Mouse (Mus musculus): ENCODE data around the gene Thra. TPM values are rescaled to one million over a fixed set of nuclear protein-coding genes. Genes with fewer than 3 reads are reported as not detected.

Gene Thra
- total and polyA plus RNA-seq, 2 experiments from 2014 or later, result 44.0 to 234 TPM

DNA sequence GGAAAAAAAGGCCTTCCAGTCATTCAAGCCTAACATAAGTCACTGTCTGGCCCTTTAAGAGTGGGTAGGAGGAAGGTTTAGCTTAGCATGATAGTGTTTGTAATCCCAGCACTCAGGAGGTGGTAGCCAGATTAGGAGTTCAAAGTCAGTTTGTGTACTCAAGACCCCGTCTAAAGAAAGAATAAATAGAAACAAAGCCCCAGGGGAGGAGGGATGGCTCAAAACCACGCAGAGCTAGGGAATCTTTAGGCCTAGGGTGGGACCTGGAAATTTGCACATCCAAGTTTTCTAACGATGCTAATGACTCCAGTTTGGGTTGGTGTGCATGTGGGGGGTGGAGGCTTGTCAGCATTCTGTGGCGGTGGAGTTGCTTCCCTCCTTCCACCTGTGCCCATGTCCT lies 51.6 kb downstream of the Thra start:
- WGBS, result 29% methylated on average over 4 of the region's 4 CpGs
- no peak for ATAC-seq (ENCODE audit: insufficient read depth, low read depth)
- Histone ChIP-seq H3K36me3 (replicated peaks; ENCODE audit: control insufficient read depth, insufficient read depth, low read length) (no peaks in the 10 kb centered on the region), H3K4me2 (ENCODE audit: low read depth, low read length) (no peak overlapping the region), H3K4me1 (ENCODE audit: control insufficient read depth, insufficient read depth) (peaks cover 22% of the 10 kb centered on the region), H3K4me3 (ENCODE audit: low read depth, low read length) (no peak overlapping the region), H3K9me3 (replicated peaks; ENCODE audit: control insufficient read depth, low read length) (no peaks in the 10 kb centered on the region), H3K9ac (replicated peaks; ENCODE audit: low read depth, low read length) (no peak overlapping the region), H3K27me3 (ENCODE audit: control insufficient read depth, insufficient read depth, low read length) (no peaks in the 10 kb centered on the region), H3K27ac (ENCODE audit: low read depth) (no peak overlapping the region)
- DNase-seq (ENCODE audit: low spot score), result no peak
- TF ChIP-seq CTCF (IDR thresholded peaks at IDR 0.05; ENCODE audit: low read depth), result no peak
- TF ChIP-seq EP300 (IDR thresholded peaks at IDR 0.05; ENCODE audit: low read depth), result no peak

DNA sequence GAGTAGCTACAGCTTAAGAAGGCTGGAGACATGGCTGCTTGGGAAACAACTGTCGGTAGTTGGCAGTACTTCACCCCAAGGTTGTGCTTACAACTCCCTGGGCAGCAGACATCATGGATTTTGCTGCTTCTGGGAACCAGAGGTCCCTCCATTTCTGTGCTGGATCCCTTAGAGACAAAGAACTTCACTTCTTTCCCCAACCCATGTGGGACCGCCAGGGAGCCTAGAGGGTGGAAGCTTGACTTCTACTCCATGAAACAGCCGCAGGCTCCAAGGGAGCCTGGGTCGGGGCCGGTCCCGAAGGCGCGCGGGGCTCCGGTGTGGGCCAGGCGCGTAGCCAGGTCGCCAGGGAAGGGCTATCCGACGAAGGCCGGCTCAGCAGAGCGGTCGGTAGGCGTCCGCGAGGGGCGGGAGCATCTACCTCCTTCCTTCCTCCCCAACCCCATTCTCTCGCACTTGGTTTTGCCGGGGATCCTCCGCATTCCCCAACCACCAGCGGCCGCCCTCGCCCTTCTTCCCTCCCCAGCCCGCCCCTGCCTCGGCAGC lies 54.1 kb downstream of the Thra start:
- H3K9ac ChIP-seq (replicated peaks; ENCODE audit: low read depth, low read length), result peak overlapping the region; percentile 100

DNA sequence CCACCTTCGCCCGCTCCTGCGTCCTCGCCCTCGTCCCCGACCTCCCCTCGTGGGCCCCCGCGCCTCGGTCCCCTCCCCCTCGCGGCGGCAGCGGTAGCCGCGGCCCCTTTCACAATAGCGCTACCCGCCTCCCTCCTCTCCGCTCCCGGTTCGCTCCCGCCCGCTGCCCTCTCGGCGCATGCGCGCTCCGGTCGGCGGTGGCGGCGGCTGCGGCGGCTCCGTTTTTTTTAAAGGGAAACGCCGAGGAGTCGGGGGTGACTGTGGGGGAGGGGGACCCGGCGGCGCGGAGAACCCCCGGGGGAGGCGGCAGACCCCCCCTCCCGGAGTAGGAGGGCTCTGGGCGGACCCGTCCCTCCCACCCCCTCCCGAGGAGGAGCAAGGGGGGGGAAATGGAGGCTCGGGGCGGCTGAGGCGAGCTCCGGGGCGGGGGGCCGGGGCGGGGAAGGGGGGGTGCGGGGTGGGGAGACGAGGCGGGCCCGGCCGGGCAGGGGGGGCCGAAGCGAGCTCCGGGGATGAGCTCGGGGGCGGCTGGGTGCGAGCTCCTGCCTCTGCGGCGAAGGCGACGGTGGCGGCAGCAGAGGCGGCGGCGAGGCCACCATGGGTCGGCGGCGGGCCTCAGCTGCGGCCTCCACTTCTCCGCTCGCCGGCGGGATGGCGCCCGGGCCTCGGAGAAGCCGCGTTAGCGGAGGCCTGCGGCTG lies 54.7 kb downstream of the Thra start, which contains the start of gene Msl1:
Msl1 (plus strand) TSS at position 502 of the 699 bp plus-strand sequence.
- peaks cover 24% of the 10 kb centered on the region for H3K4me1 ChIP-seq (ENCODE audit: control insufficient read depth, insufficient read depth)
- H3K36me3 ChIP-seq (replicated peaks; ENCODE audit: control insufficient read depth, insufficient read depth, low read length), result peaks cover 18% of the 10 kb centered on the region
- under 1% methylated on average over 59 of the region's 89 CpGs for WGBS
- TF ChIP-seq EP300 (IDR thresholded peaks at IDR 0.05; ENCODE audit: low read depth), result peak; percentile 81; the same call in 1 of the 2 replicates
- no peak; the same call in 1 of the 2 replicates for TF ChIP-seq CTCF (IDR thresholded peaks at IDR 0.05; ENCODE audit: low read depth)
- no peaks in the 10 kb centered on the region for H3K9me3 ChIP-seq (replicated peaks; ENCODE audit: control insufficient read depth, low read length)
- ATAC-seq (ENCODE audit: insufficient read depth, low read depth) (peak; percentile 78), DNase-seq (ENCODE audit: low spot score) (peak; percentile 87)
- peak within 1 kb of the TSS; percentile 90 for H3K4me2 ChIP-seq (ENCODE audit: low read depth, low read length)
- H3K27ac ChIP-seq (ENCODE audit: low read depth), result peak within 1 kb of the TSS; percentile 99
- peak within 1 kb of the TSS; percentile 99 for H3K4me3 ChIP-seq (ENCODE audit: low read depth, low read length)
- peak within 1 kb of the TSS; percentile 100 for H3K9ac ChIP-seq (replicated peaks; ENCODE audit: low read depth, low read length)
- H3K27me3 ChIP-seq (ENCODE audit: control insufficient read depth, insufficient read depth, low read length), result no peaks in the 10 kb centered on the region

More for the DNA sequence above, 54.1 kb downstream of the Thra start:
- DNase-seq (ENCODE audit: low spot score), result no peak
- Histone ChIP-seq H3K4me2 (ENCODE audit: low read depth, low read length) (peak overlapping the region; percentile 90), H3K9me3 (replicated peaks; ENCODE audit: control insufficient read depth, low read length) (no peaks in the 10 kb centered on the region), H3K27ac (ENCODE audit: low read depth) (peak overlapping the region; percentile 99), H3K4me1 (ENCODE audit: control insufficient read depth, insufficient read depth) (peaks cover 24% of the 10 kb centered on the region), H3K27me3 (ENCODE audit: control insufficient read depth, insufficient read depth, low read length) (no peaks in the 10 kb centered on the region), H3K4me3 (ENCODE audit: low read depth, low read length) (peak overlapping the region; percentile 99), H3K36me3 (replicated peaks; ENCODE audit: control insufficient read depth, insufficient read depth, low read length) (peaks cover 11% of the 10 kb centered on the region)
- TF ChIP-seq EP300 (IDR thresholded peaks at IDR 0.05; ENCODE audit: low read depth), result no peak
- peak; percentile 16; the same call in 1 of the 2 replicates for TF ChIP-seq CTCF (IDR thresholded peaks at IDR 0.05; ENCODE audit: low read depth)
- ATAC-seq (ENCODE audit: insufficient read depth, low read depth), result peak; percentile 61
- WGBS, result under 1% methylated on average over 21 of the region's 30 CpGs

DNA sequence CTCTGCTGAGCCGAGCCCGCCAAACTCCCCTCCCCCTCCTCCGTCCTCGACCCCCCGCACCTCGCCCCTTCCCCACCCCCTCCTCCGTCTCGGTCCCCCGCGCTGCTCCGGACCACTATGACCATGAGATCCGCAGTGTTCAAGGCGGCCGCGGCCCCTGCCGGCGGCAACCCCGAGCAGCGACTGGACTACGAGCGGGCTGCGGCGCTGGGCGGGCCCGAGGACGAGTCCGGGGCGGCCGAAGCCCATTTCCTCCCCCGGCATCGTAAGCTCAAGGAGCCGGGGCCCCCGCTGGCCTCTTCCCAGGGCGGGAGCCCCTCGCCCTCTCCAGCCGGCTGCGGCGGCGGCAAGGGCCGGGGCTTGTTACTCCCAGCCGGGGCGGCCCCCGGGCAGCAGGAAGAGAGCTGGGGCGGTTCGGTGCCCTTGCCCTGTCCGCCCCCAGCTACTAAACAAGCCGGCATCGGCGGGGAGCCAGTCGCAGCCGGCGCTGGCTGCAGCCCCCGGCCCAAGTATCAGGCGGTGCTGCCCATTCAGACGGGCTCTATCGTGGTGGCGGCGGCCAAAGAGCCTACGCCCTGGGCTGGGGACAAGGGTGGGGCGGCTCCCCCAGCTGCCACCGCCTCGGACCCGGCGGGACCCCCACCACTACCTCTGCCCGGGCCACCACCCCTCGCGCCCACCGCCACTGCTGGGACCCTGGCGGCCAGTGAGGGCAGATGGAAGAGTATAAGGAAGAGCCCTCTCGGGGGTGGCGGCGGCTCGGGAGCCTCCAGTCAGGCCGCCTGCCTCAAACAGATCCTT lies 55.5 kb downstream of the Thra start:
- Histone ChIP-seq H3K4me3 (ENCODE audit: low read depth, low read length) (peak overlapping the region; percentile 99), H3K9ac (replicated peaks; ENCODE audit: low read depth, low read length) (peak overlapping the region; percentile 100), H3K4me2 (ENCODE audit: low read depth, low read length) (peak overlapping the region; percentile 90), H3K27ac (ENCODE audit: low read depth) (peak overlapping the region; percentile 99), H3K9me3 (replicated peaks; ENCODE audit: control insufficient read depth, low read length) (no peaks in the 10 kb centered on the region), H3K27me3 (ENCODE audit: control insufficient read depth, insufficient read depth, low read length) (no peaks in the 10 kb centered on the region), H3K36me3 (replicated peaks; ENCODE audit: control insufficient read depth, insufficient read depth, low read length) (peaks cover 25% of the 10 kb centered on the region), H3K4me1 (ENCODE audit: control insufficient read depth, insufficient read depth) (peaks cover 24% of the 10 kb centered on the region)
- peak; percentile 34 for ATAC-seq (ENCODE audit: insufficient read depth, low read depth)
- TF ChIP-seq EP300 (IDR thresholded peaks at IDR 0.05; ENCODE audit: low read depth) (no peak), CTCF (IDR thresholded peaks at IDR 0.05; ENCODE audit: low read depth) (no peak)
- no peak for DNase-seq (ENCODE audit: low spot score)
- 0% methylated on average over 58 of the region's 74 CpGs for WGBS

DNA sequence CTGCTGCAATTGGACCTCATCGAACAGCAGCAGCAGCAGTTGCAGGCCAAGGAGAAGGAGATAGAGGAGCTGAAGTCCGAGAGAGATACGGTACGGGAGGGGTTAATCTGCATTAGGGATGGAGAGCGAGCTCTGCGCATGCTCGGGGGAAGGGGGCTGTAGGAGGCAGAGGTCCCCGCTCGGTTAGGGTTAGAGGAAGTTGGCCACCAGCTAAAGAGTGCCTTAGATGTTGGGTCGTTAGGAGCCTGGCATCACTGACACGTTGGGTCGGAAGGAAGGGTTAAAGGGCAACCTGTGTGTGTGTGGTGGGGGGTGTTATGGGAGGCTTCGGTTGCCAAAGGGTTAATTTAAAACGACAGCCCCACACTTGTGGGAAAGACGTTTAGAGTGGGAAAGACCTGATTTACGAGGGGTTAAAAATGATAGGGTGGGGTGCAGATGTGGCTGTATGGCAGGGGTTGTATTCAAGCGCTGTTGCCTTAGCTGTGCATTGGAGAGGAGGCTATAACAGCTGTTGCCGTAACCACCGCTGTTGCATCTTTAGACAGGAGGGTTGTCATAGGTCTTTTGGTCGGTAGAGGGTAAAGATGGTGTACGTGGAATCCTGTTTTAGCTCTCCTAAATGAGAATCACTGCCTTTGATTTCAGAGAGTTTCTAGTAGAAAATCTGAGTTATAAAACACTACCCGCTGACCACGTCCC lies 56.2 kb downstream of the Thra start:
- TF ChIP-seq CTCF (IDR thresholded peaks at IDR 0.05; ENCODE audit: low read depth) (0 out of 2 replicates have a peak, but pooled peaks have one; percentile 4), EP300 (IDR thresholded peaks at IDR 0.05; ENCODE audit: low read depth) (no peak)
- Histone ChIP-seq H3K9ac (replicated peaks; ENCODE audit: low read depth, low read length) (peak overlapping the region; percentile 100), H3K9me3 (replicated peaks; ENCODE audit: control insufficient read depth, low read length) (no peaks in the 10 kb centered on the region), H3K4me3 (ENCODE audit: low read depth, low read length) (peak overlapping the region; percentile 99), H3K4me2 (ENCODE audit: low read depth, low read length) (peak overlapping the region; percentile 90), H3K36me3 (replicated peaks; ENCODE audit: control insufficient read depth, insufficient read depth, low read length) (peaks cover 32% of the 10 kb centered on the region), H3K4me1 (ENCODE audit: control insufficient read depth, insufficient read depth) (peaks cover 24% of the 10 kb centered on the region), H3K27ac (ENCODE audit: low read depth) (peak overlapping the region; percentile 99), H3K27me3 (ENCODE audit: control insufficient read depth, insufficient read depth, low read length) (no peaks in the 10 kb centered on the region)
- ATAC-seq (ENCODE audit: insufficient read depth, low read depth) (0 out of 2 replicates have a peak, but pooled peaks have one; percentile 7), DNase-seq (ENCODE audit: low spot score) (no peak)
- whole genome bisulfite sequencing, result 1% methylated on average over 23 of the region's 23 CpGs
